Mouse (Mus musculus) megakaryocyte, embryonic 14.5 days (primary cell): Measurements from ENCODE around the gene B230118H07Rik.

Experiments used
- FLI1 ChIP-seq: IDR thresholded peaks from 2 replicates; pipeline ENCODE4 v1.6.1; 2012; ENCODE audit warnings: low read length, inconsistent platforms, mixed read lengths
- GATA1 ChIP-seq: IDR thresholded peaks from 3 replicates; pipeline ENCODE4 v1.6.1; 2012; ENCODE audit warnings: mixed read lengths, low read length, inconsistent platforms, borderline replicate concordance

GRCm38 (mm10) chr2:101598190-101599181, 50.8 kb downstream of the B230118H07Rik start:
- TF ChIP-seq GATA1 = no peak
- TF ChIP-seq FLI1 = no peak
